Mouse (Mus musculus): ENCODE measurements around the gene LTO1.
"Not testable (repeated sequence)": the region's sequence is repeated elsewhere in the genome, so short reads cannot be mapped to it uniquely, and the experiment has no call there.

LTO1 gene

DNA sequence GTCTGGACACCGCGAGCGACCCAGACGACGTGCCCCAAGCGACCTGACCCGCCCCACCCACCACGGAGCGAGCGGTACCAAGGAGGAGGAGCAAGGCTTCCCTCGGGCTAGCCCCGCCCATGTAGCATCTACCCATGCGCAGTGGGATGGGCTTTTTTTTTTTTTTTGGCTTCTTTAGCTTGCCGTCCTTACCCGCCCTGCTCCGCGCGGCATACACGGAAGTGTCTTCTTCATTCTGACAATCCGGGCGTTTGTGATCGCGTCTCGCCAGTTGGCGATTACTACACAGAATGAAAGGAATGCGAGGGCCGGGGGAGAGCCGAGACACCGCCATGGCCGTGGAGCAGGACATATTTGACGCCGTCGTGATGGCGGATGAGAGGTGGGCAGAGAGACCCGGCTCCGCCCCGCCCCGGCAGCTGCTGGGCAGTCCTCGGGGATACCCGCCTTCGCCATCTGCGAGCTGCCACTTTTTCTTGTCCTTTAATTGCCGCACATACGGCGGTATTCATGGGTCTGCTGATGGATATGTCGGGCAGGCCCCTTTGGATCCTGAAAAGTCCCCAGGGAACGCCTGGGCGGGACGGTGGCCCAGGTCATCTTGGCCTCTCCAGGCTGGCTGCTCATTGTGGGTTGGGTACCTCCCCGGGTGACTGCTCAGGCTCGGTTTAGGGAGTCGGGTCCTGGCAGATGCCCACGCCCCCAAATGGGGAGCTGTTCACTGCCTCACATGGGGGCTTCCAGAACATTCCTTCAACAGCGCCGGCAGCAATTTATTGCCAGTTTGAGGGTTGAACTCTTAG is at the start of gene LTO1:
Gene LTO1, plus strand, starts transcription at position 153 of the 803 bp plus-strand sequence.
- in situ Hi-C loops (cut with MboI, MseI): no loop called here

DNA sequence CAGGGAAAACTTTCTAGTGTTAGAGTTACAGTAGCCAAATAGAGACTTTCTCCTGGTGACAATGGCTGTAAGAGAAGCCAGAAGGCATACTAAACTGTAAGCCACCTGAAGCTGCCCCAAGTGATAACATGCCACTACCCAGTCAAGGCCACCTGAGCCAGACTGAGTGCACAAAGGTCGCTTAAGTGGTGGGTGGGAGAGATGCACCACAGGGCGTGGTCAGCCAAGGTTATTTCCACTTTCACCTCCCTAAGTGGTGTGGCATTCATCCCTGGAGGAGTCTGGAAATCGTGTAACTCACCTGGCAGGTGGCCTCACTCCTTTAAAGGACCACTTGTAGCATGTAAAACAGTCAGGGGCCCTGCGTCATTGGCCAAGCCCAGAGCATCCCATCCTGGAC is 47.7 kb upstream of the LTO1 start:
- in situ Hi-C loops (cut with MboI, MseI): no loop called here

DNA sequence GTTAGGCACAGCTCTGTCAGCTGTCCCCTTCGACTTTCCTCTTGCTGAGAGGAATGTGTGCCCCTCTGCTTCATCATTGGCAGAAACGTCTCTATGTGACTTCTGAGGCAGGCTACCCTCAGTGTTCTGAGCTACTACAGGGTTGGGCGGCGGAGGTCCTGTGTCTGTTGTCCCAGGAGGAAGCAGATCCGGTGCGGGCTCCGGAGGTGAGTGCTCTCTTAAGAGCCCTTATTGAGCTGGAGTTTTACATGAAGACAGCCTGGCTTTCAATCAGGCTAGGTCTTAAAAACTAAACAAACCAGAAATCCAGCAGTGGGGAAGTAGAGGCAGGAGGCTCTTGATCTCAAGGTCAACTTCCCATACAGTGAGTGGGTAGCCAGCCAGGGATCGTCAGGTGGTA is 47.3 kb upstream of the LTO1 start:
- in situ Hi-C loops (cut with MboI, MseI): no loop called here

DNA sequence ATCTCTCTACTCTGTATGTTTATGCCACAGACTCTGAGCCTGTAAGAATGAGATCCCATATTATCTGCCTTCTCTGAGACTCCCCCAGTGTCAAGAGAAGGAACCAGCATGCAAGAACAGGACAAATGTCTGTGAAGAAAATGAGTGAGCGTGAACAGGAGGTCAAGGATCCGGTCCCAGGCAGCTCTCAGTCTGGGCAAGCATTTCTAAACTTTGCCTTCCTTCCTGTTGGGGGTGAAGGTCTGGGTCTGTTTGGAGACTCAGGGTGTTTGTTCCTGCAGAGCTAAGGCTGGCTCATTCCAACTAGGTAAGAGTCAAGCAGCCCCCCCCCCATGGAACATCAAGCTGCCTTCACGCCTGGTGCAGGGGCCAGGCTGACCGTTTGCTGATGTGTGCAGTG is 42.5 kb upstream of the LTO1 start:
- in situ Hi-C loops (cut with MboI, MseI): no loop called here

DNA sequence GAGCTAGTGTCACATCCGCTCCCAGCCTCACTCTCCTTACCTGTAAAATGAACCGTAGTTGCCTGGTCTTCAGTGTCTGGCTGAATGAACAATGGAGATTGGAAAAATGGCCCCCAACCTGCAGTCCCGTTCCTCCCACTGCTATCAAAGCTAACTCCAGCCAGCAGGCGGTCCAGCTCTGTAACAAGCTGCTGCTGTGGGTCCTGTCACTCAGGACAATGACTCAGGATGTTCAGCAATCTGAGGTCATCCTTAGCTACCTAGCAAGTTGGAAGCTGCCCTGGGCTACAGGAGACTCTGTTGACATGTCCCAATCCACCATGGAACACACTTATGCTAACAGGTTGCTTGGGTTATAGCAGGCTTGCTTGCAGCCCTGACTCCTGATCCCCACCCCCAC is 41.7 kb upstream of the LTO1 start:
- in situ Hi-C loops (cut with MboI, MseI): no loop called here

DNA sequence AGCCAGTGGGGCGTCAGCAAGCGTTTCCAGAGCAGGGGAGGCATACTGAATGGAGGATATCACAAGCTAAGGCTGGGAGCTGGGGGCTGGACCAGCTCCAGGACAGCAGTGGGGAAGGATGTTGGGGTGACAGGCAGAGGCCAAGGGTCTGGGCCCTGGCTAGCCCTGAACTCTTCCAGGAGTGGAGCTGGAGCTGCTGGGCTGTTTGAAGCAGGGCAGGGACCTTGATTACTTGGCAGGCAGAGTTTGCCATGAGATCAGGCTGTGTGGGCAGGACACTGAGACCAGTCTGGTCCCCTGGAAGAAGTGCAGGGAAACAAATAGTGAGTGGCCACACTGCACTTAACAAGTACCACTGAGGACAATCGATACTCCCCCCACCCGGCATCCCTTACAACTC is 40.7 kb upstream of the LTO1 start:
- in situ Hi-C loops (cut with MboI, MseI): no loop called here

DNA sequence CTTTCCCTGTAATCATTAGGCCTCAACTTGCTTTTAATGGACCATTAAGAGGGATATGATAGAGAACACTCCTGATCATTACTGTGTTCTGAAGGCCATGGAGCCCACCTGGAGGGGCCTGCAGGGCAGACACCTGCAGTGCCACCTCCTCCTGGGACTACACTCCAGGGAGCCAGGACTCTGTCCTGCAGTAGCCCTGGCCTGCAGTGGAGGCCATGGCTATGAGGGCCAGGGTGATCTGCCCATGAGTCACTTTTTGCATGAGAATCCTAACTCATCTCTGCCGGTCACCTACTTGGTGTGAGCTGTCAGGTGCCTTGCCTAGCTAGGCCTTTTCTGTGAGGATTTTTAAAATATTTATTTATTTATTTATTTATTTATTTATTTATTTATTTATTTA is 36.5 kb upstream of the LTO1 start:
- in situ Hi-C loops (cut with MboI, MseI): no loop called here

DNA sequence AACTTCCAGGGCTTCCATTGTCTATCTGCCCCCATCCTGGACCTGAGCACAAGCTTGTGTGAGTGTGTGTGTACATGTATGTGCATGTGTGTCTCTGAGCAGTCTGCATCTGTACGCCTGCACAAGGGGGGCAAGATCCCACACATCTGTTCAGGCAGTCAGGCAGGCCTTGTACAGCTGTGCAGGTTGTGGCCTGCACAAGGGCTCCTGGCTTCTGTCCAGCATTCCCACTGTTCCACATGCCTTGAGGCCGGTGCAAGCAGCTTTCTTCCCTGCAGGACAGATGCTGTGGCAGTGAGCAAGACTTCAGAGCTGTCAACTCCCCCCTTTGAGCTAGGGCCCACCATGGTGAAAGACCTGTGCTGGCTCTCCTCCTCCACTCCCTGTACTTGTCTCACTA is 31.8 kb upstream of the LTO1 start:
- in situ Hi-C loops (cut with MboI, MseI): no loop called here

DNA sequence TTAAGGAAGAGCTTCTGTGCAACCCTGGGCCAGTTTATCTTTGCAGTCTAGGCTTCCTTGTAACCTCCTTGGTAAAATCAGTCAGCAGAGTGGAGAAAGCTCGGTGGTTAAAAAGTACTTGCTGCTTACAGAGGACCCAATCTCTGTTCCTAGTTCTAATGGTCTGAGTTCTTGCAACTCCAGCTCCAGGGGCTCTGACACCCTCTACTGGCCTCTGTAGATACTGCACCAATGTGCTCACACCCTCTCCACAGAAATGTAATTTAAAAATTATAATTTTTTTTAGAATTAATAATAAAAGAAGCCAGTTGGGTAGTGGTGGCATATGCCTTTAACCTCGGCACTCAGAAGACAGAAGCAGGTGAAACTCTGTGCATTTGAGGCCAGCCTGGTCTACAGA is 27.2 kb upstream of the LTO1 start:
- in situ Hi-C loops (cut with MboI, MseI): no loop called here

DNA sequence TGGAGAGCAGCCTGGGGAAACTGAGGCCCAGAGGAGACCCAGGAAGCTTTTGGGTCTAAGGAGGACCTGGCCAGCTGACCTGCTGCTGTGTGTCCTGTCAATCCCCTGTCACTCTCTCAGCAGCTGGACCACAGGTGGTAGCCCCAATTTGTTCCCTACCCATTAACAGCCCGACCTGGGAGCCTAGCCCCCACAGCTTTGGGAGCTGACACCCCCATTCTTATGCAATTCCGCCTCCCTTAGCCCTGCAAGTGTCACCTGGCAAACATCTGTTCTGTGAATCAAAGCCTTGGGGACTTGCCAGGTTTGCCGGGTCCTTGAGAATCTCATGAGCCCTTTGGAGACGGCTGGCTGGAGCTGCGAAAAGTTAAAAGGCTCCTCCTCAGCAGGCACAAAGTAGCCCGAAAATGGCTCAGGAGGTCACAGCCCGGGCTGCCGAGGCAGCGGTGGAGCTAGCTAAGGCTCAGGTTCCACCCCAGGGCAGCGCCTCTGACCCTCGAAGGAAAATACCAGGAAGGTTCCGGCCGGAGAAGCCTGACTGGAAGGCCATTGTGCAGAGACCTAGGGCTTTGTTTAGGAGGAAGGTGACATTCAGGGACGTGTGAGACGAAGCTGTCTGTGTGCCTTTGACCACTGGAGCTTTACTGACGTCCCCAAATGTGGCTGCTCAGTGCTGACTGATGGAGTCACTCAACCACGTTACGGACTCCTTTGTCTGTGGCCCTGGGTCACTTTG is 26.2 kb upstream of the LTO1 start:
- in situ Hi-C loops (cut with MboI, MseI): no loop called here

DNA sequence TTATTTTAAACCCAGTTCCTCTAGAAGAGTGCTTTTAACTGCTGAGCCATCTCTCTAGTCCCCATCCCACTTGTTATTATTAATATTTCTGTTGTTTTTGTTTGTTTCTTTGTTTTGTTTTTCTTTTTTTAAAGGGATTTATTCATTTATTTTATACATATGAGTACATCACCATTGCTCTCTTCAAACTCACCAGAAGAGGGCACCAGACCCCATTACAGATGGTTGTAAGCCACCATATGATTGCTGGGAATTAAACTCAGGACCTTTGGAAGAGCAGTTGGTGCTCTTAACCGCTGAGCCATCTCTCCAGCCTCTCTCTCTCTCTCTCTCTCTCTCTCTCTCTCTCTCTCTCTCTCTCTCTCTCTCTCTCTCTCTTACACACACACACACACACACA is 24.2 kb upstream of the LTO1 start:
- in situ Hi-C loops (cut with MboI, MseI): loop anchor here (5.0 kb wide), 2 partner anchors 103 to 313 kb away; no protein-coding TSS in a partner anchor

DNA sequence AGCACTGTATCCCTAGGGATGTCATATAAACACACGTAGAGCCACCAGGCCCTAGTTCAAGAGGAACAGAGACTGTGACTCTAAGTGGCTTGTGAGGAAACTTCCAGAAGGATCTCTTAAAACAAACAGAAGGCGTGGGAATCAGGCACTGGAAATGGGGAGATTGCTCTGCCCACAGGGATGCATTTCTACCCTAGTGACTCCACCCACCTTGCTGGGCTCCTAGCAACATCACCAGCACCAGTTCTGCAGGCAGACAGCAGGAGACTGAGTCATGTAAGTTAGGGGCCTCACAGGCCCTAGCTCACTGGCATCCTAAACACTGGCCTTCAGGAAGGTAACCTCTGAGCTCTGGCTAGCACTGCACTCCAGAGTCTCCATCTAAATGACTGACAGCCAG is 23.0 kb upstream of the LTO1 start:
- in situ Hi-C loops (cut with MboI, MseI): loop anchor here (5.0 kb wide), 2 partner anchors 105 to 315 kb away; no protein-coding TSS in a partner anchor

DNA sequence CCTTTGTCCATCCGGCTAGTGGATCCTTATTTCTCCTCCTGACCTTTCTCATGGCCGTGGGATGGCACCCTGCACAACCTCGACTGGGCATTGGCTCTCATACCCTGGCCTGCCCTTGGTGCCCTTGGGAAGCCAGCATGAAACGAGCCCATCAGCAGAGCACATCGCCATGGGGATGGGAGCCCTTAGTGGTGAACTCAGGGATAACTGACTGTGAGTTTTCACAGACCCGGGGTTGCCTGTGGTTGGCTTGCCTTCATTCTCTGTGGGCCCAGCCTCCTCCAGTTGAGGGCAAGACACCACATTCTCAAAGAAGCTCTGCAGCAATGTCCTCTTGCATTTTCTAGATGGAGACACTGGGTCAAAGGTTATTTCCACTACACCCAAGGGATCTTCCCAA is 22.6 kb upstream of the LTO1 start:
- in situ Hi-C loops (cut with MboI, MseI): loop anchor here (5.0 kb wide), 2 partner anchors 105 to 315 kb away; no protein-coding TSS in a partner anchor

DNA sequence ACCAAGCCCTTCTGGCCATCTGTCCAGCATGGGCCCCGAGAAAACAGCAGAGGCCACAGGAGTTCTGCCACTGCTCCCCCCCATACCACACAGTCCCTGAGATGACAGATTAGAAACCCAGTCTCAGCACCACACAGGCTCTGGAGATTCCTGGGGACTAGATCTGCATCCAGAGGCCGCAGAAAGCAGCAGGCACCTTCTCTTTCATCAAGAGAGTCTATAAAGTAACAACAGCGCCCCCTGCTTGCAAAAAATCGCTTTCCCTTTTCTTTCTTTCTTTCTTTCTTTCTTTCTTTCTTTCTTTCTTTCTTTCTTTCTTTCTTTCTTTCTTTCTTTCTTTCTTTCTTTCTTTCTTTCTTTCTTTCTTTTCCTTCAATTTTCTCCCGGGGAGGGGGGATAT is 20.7 kb upstream of the LTO1 start:
- in situ Hi-C loops (cut with MboI, MseI): loop anchor here (5.0 kb wide), 2 partner anchors 107 to 317 kb away; no protein-coding TSS in a partner anchor

DNA sequence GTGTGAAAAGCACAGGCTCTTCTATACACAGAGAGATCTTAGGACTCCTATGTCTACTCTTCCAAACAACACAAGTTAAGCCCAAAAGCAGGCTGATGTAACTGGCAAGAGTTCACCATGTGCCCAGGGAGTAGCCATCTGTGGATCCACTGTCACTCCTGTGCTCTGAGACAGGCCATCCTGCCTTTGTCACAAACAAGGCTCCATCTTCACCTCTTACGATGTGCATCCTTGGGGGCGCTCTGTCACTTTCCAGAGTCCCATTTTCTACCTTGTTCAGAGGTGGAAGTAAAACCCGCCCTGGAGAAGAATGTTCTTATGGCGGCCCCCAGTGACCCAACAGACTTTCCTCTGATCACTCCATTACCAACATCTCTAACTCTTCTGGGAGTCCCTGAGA is 20.2 kb upstream of the LTO1 start:
- in situ Hi-C loops (cut with MboI, MseI): loop anchor here (5.0 kb wide), 3 partner anchors 107 to 317 kb away; partner anchors contain the start of gene Fadd (in 1 of the 2)

DNA sequence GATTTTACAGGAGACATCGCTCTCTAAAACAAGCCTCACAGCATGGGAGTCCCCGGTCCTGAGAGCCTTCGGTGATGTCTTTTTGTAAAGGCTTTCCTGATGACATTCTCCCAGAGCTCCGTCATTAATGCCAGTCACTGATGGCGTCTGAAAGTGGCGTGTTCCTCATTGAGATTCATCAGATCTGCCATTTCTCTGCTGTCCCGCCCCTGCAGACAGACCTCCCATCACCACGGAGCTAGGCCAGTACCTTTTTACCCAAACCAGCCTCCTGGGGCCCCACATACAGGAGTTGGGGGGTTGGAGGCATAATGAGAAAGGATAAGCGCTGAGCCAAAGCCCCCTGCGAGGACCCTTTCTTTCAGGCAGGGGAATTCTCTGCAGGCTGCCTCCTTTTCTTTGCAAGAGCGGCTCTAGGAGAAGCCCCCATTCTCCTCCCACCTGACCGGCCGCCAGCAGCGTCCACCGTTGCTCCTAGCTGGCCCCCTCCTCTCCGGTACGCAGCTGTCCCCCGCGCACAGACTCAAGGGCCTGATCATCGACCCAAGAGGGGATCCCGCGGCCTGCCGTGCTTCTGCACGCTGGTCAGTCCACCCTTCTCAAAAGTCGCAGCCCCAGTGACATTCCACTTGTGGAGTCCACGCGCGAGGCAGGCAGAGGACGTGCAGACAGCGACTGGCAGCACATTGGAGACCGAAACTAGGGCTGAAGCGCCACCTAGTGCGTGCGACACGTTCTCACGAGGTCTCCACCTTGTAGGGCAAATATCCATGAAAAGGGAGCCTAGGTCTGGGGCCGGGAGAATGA is 19.4 kb upstream of the LTO1 start:
- in situ Hi-C loops (cut with MboI, MseI): loop anchor here in 1 of 2 experiments (5.0 kb wide), 1 partner anchor 313 kb away; the partner anchor contains the start of gene Fadd

DNA sequence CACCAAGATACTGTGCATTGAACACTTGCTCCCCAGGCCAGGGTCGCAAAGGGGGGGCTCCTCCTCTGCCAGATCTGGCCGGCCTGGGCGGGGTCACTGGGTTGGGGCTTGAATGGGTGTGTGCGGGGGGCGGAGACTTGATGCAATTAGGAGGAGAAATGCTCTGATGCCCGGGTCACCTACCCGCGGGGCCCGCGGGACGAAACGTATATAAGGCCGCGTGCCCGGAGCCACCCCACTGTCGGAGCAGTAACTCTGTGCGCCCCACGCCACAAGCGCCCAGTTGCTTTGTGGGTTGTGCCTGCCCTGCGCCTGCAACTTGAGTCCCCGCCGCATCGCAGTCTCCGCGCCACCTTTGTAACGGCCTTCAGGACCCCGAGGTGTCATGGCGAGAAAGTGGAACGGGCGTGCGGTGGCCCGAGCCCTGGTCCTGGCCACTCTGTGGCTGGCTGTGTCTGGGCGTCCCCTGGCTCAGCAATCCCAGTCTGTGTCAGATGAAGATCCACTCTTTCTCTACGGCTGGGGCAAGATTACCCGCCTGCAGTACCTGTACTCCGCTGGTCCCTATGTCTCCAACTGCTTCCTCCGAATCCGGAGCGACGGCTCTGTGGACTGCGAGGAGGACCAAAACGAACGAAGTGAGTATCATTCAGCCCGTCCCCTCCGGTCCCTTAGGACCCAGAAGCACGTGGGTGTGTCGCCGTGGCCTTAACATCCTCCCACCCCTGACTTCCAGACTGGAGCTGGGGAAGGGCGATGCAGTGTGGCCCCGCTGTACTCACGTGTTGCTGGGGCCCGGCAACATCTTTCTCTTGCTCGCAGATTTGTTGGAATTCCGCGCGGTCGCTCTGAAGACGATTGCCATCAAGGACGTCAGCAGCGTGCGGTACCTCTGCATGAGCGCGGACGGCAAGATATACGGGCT is 18.3 kb upstream of the LTO1 start, which contains the start of gene Fgf15:
Gene Fgf15, plus strand, starts transcription at position 238 of the 925 bp plus-strand sequence.
- in situ Hi-C loops (cut with MboI, MseI): loop anchor here in 1 of 2 experiments (5.0 kb wide), 1 partner anchor 314 kb away; the partner anchor contains the start of gene Fadd

DNA sequence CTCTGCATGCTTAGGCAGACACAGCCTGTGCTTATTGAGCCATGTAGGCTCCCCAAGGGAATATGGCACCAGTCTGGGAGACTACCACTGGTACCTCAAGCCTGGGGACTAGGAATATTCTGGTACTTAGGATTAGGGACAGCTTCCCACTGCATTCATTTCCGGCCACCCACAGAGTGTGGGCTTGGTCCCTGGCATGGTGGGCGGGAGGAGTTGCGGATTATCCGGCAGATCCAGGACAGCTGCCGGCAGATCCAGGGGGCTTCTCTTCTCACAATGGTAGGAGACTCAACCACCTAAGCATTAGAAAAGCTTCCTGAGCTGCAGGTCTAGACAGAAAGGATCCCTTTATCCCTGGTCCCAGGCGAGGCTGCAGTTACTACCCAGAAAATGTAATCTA is 16.4 kb upstream of the LTO1 start:
- in situ Hi-C loops (cut with MboI, MseI): loop anchor here in 1 of 2 experiments (5.0 kb wide), 1 partner anchor 316 kb away; the partner anchor contains the start of gene Fadd

DNA sequence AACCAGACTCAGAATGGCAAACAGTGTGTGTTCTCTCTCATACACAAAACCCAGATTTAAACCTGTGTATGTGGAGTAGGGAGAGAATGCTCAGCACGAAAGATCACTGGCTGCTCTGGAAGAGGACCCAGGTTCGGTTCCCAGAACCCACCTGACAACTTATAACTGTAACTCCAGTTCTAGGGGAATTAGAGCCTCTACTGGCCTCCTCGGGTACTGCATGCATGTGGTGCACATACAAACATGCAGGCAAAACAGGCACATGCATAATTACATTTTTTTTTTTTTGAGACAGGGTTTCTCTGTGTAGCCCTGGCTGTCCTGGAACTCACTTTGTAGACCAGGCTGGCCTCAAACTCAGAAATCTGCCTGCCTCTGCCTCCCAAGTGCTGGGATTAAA is 9.4 kb upstream of the LTO1 start:
- in situ Hi-C loops (cut with MboI, MseI): not testable (repeated sequence)

DNA sequence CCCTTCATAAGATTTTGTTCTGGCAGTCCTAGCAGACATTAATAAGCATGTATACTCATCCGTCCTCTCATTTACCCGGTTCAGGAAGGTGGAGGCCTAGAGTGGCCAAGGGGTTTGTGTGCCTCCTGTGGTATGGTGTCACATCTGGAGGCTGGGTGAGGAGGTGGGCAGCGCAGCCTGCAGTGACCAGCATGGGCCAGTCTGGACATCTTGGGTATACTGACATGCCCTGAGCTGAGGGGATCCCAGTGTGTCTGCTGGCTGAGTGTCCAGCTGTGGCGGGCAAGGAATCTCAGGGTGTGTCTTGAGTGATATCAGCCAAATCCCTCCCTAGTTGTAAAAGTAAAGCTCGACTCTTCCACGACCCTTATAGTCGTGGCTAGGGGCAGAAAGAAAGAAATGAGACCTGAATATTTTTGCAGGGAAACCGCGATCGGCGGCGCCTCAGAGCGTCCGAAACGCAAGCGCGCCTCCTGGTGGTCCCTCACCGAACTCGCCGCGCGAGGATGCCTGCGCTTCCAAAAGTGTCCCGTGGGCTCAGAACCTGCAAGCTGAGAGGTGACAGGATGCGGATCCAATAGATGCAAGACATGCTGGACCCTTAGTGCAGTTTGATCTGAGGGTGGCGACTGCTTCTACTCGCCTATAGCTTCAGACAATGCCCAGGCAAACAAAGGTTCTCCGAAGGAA is 8.0 kb upstream of the LTO1 start:
- in situ Hi-C loops (cut with MboI, MseI): no loop called here
